Mouse (Mus musculus): ENCODE results near the gene C1qa.

Gene C1qa

DNA sequence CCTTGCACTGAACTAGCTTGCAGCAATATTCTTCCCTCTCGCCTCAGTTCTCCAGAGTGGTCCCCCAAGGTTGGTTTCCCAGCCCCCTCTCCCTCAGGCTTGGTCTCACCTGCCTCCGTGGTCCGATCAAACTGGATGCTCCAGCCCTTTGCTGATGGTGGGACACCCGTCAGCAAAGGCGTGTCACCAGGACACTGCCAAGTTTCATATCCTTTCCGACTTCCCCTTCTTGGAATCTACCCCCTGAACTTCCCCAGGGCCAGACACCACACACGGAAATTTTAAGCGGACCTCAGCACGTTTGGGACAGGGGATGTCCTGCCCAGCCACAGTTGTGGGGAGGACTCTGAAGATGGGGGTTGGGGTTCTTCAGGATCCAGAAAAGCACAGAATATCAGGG, at the start of gene C1qa:
TSS of gene C1qa (minus strand) at position 167 of the 400 bp plus-strand sequence.
- no peak for DNase-seq (ENCODE audit: low spot score in 2 of 2)

DNA sequence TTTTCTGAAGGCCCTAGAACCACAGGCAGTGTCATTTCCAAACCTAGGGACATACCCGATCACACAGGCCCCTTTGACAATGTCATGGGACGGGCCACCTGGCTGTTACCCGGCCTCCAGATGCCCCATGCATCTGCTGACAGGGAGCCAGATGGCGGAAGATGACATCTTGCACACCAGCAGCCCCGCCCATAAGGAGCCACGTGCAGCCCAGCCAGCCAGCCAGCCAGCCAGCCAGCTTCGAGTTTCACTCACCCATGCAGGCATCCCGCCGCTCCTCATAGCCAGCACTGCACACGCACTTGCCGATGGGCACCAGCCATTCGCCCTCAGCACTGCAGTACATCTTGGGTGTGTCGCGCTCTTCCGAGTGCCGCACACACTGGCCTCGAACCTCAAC, 46.8 kb upstream of the C1qa start:
- no peak for DNase-seq (ENCODE audit: low spot score in 2 of 2)

DNA sequence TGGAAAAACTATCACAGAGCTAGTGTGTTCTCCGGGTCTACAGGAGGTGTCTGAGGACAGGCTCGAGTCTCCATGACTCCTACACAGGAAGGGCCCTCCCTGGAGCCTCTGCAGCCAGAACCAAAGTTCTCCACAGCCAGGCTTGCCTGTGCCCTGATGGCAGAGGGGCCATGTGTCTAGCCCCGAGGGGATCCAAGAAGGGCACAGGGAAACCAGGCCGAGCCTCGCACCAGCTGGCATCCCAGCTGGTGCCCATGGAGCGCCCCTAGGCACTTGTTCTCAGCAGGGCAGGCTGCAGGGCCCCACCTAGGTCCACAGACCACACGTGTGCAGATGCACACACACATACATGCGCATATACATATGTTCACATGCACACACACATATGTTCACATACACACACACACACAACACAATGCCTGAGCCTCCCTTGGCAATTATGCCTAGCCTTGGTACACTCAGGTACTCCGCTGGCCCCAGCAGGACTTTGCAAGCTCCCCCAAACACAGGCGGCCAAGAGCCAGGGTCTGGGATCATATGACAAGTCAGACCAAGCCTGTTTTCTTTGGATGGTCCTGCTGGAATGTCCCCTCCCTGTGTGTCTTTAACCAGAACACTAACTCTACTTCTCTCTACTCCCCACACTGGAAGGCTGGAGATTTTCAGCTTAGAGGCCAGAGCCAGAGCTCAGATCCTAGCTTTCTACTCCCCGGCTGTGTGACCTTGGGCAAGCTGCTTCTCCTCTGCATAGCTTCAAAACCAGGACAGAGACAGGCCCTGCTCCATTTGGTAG, 46.2 kb upstream of the C1qa start:
- no peak for DNase-seq (ENCODE audit: low spot score in 2 of 2)

DNA sequence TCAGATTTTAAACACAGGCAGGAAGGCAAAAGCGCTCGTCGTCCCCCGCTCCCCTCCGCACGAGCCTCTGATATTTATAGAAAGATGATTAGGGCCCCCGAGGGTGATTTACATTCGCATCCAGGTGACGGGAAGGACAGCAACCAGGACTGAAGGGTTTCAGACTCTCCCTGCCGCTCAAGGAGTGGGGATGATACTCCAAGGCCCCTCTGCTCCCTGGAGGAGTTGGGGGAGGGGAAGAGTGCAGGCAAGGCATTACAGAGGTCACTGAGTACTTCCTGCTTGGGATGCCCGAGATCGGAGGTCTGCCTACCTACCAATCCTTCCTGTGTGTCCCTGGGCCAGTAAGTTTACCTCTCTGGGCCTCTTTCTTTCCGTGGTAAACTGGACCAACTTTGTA, 44.6 kb upstream of the C1qa start:
- no peak for DNase-seq (ENCODE audit: low spot score in 2 of 2)

DNA sequence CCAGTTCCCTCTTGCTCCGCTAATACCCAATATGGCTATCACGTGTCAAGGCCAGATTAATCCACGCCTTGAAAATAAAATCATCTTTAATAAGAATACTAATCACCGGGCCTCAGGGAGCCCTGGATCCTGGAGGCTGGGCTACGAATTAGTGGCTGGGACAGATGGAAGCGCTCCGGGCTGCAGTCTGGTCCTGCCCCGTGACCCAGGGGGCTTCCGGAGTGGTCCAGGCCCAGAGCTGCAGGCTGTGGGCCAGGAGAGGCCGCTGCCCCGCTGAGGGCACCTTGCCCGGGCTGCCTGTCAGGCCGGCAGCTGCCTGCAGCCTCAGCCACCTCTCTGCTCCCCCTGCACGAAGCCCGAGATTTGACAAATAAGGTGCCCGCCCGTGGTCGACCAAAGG, 44.2 kb upstream of the C1qa start:
- no peak for DNase-seq (ENCODE audit: low spot score in 2 of 2)

DNA sequence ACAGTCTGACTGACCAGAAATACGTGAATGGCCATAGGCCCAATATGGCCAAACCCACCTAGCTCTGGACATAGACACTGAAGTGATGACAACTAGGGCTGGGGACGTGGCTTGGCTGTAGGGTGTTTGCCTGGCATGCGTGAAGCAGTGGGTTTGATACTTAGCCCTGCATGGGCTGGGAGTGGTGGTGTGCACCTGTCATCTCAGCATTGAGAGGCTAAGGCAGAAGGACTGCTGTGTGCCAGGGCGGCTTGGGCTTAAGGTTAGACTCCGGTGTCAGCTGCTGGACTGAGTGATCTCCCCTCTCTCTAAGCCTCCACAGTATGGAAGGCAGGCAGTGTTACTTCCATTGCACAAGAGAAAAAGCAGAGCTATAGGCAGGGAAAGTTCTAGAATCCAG, 39.3 kb upstream of the C1qa start:
- DNase-seq (ENCODE audit: low spot score in 2 of 2): no peak

DNA sequence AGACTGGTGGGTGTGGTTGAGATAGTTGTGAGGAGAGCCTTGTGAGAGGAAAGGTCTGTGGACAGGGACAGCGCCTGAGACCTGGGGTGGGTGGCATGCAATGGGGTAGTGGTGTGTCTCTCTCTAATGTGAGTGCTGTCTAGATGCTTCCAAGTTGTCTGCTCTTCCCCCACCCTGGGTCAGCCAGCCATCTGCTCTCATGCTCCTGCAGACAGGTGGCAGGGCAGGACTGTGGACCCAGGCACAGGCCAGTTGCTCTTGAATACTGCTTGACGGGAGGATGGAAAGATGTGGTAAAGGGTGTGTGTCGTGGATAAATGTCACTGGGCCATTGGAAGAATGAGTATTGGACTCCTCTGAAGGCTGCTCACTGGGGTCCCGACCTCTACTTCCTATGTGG, 38.7 kb upstream of the C1qa start:
- no peak for DNase-seq (ENCODE audit: low spot score in 2 of 2)

DNA sequence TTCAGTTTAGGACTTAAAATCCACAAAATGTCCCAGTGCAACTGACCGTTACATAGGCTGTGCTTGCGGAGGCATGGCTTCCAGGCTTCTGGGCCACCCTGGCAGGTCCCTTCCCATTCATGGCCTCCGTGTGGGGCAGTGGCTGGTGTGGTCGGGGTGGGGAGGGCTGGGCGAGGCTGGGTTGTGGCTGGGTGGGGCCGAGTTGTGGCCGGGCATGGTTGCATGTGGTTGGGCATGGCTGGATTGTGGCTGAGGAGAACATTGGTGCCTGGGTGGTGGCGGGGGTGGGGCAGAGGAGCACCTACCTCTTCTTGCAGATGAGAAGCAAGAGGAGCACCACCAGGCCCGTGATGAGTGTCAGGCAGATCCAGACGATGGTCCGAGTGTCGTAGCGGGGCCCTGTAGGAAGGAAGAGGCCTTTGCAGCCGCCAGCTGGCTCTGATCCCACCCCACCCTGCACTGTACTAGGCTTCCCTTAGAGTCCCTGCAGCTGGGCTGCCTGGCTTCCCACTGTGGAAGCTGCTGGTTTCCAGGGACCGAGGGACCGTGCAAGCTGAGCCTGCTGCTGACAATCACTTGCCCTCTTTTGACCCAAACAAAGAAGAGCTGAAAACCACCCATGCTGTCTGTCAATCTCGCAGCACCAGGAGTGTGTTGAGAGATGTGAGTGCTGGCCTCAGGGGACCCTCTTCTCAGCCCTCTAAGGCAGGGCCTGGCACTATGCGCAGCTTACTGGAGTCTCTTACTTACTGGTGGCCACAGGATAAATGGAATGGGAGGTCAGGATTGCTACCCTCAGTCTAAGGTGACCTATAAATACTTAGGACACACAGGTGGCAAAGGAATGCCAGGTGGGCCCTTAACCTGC, 36.4 kb upstream of the C1qa start:
- DNase-seq (ENCODE audit: low spot score in 2 of 2): no peak

DNA sequence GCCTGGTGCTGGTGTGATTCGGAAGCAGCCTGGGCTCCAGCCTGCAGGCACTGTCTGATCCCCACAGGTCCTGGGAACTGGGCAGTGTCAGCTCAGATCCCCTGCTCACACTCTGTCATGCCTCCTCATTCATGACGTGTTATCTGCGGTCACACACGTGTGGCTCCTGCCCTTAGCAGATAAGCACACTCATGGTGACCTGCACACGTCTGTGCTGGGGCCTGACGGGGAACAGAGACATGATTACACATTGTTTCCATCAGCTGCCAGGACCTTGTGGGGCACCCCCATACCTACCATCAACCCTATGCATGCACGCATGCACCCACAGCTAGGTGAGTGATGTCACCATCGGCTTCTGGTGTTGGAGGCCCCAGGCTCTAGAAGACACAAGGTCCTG, 31.9 kb upstream of the C1qa start:
- DNase-seq (ENCODE audit: low spot score in 2 of 2): peak in 1 of 2 experiments; percentile 31

DNA sequence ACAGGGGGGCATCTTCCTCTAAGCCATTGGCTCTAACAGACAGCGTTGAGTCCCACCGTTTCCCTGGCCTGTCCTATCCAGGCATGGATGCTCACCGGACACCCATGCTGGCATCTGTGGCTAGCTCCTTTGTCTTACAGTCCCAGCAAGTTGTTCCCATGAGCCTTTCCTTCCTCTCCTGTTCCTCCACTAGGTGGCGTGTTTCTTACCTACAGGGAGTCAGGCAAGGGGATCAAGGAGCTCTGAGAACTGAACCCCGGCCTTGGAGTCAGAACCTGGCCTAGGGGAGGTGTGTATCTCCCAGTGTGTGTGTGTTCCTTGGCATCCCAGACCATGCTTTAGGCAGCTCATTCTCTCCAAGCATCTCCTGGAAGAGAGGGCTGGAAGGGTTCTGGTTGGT, 30.3 kb upstream of the C1qa start:
- no peak for DNase-seq (ENCODE audit: low spot score in 2 of 2)

DNA sequence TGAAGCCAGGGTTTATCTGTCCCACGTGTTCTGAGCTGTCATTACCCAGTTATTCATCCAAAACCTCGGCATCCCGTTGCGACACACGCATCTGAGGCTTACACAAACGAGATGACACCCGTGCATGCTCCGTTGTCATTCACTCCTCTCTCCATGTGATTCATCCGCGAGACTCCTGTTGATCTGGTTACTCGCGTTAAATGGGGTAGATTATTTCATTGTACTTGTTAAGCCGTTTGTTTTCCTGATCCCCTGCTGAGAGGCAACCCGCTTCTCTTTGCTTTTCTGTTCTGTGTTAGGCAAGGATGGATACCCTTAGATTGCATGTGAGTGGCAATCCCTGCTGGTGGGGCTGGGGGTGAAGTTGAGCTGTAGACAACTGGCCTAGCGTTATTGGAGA, 27.2 kb upstream of the C1qa start:
- DNase-seq (ENCODE audit: low spot score in 2 of 2): no peak

DNA sequence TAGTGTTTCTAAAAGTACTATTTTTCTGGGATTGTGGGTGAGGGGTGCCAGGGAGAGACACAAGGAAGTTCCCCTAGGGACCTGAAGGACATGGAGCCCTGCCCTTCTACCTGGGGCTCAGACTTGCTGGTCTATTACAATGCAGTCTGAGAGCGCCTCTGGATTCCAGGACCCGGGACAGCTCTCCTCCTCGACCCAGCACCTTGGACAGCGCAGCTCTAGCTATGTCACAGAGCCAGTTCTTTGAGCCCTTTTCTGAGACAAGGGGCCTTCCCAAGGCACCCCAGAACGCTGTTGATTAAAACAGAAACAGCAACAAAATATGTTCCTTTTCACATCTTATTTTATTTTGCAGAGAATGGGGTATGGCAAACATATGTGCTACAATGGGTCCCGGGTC, 25.9 kb upstream of the C1qa start:
- DNase-seq (ENCODE audit: low spot score in 2 of 2): peak; percentile 19 to 66

DNA sequence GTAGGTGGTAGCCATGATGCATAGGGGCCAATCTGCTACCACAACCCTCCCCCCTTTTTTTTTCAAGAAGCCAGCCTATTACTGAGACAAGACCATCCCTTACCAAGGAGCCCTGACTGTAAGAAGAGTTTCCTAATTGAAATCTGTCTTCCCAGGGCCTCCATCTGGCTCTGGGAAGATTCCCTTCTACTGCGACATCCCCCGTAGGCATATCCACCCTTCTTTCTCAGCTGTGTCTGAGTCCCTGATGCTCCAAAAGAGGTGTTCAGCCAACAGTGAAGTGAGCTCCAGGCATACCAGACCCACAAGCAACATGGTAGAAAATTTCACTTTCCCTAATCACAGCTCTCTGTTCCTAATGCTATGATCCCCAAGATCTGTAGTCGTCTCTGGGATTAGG, 20.9 kb upstream of the C1qa start:
- no peak for DNase-seq (ENCODE audit: low spot score in 2 of 2)

DNA sequence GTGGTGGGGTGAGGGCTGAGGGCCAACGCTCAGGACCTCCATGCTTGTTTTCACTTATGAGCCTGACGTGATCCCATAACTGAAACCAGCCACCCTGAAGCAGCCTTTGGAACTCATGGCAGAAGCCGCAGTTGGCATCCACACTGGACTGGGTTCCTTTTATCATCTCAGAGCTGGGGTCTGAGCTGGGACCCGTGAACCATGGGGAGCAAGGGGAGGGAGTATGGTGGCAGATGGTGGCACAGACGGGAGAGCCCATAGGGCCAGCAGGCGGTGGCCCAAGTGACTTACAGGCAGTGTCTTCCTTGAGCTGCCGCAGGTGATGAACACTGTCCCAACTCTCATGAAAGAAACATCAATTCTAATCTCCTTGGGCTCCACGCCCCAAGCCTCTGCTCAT, 20.2 kb upstream of the C1qa start:
- no peak for DNase-seq (ENCODE audit: low spot score in 2 of 2)

DNA sequence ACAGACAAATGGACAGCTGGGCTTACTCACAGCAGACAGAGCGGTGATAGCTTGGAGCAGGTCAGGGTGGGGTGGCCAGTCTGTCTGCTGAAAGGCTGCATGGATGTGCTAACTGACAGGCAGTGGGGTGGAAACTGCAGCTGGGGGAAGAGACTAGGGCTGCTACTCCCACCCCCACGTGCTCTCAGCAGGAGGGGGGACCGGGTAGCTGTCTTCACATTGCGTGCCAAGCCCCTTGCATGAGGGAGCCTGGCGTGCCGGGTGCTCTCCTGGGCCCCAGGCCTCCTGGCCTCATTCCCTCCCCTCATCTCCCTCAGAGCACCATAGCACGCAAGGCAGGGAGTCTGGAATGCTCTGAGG, 18.5 kb upstream of the C1qa start:
- DNase-seq (ENCODE audit: low spot score in 2 of 2): no peak

DNA sequence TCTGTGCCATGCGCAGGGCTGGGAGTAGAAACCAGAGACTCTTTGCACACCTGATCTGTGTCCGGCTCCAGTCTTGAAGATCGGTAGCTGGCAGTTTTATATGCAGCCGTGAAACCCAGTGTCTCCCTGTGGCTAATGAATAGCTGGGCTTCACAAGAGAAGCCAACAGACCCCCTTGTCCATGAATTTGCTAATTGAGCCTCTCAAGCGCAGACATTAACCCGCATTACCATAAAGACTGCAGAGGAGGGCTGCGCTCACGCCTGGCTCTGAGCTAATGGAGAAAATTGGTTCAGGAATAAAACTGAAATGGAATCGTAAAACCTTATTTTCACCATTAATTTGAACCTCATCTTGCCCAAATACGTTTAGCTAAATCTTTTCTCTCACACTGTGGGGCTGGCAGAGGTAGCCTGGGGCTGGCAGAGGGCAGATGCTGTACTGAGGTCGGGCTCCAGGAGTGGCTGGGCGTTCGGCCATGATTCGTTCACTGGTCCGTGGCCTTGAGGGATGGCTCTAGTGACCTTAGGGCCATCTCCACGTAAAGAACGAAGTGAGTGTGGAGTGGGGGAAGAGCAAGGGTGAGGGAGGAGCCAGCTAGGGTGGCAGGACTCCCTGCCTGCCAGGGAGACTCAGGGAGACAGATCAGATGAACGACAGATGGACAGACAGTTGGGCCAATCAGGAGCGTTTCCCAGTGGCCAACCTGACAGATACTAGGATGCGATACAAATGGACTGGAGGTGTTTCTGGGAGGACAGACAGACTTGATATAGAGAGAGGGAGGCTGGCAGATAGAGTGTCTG, 18.0 kb upstream of the C1qa start:
- DNase-seq (ENCODE audit: low spot score in 2 of 2): no peak

DNA sequence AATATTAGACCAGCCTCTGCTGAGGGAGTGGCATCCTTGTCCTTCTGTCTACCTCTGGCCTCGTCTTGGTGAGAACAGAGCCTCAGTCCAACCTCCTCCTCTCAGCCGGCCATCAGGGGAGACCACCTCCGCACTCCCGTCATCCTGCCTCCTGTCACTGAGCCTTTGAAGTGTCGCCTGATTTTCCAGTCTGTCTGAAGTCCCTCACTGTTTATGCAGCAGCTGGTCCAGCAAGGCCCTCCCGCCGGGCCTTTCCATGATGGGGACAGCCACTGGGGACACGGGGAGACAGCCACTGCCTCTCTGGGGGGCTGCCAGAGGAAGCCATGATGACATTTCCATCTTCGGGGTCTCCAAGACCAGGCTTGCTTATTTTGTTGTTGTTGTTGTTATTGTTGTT, 14.2 kb upstream of the C1qa start:
- no peak for DNase-seq (ENCODE audit: low spot score in 2 of 2)

DNA sequence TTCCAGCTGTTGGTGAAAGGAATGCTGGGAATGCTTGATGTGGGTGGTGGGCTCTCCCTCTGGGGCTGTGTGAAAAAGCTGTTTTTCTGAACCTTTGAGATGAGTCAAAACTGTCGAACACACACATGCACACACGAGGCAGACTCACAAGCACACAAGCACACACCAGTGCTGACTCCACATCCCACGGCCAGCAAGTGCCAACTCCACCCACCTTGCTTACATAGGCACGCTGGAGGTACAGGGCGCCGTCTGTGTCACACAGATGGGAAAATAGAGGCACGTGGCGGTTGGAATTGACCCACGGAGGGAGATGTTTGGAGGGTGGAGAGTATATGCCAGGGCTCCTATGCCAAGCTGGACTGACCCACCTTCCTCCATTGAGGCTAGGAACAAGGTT, 13.2 kb upstream of the C1qa start:
- DNase-seq (ENCODE audit: low spot score in 2 of 2): no peak

DNA sequence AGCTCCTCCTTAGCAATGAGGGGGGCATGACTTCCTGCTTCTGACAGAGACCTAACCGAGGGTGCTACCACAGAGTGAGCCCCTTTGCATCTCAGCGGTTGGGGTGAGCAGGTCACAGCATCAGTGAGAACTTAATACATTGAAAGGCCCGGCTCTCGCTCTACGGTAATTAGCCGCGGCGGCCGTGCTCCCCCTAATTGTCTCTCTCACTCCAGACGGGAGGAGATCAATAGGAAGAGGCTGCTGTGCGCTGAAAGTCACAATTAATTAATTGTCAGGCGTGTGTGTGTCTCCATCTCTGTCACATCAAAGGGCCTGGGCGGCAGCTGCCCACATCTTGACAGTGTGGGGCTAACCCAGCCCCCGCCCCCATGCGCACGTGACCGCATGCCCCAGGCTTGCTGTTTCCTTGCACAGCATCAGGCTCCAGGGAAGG, 12.6 kb upstream of the C1qa start:
- DNase-seq (ENCODE audit: low spot score in 2 of 2): no peak

DNA sequence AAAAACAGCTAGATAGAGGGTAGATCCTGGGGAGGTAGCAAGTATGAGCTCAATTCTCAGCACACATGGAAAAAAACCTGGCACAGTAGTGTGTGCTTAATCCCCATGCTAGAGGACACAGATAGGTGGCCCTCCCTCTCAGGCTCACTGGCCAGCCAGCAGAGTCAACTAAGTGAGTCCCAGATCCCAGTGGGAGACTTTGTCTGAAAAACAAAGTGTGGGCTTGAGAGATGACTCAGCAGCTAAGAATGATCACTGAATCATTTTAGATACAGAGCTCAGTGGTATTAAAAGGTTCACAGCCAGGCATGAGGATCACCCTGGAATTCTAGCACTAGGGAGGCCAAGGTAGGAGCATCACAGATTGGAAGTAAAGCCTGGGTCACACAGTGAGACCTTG, 9.2 kb upstream of the C1qa start:
- no peak for DNase-seq (ENCODE audit: low spot score in 2 of 2)

DNA sequence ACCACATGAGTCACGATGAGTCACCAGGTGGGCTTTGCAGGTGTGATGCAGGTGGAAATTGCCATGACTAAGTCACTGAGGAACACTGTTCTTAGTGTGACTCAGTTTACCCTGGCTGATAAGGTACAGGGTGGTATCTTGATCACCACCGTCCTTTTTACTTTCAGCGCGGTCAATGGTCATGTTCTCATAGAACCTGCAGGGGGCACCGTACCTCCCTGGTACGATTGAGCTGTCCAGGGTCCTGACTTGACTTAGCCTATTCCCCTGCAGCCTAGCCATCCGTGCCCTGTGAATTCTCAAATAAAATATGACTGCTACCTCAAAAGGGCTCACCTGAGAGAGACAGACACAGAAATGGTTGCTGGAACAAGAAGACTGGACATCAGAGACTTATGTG, 8.4 kb upstream of the C1qa start:
- peak in 1 of 2 experiments; percentile 56 for DNase-seq (ENCODE audit: low spot score in 2 of 2)

DNA sequence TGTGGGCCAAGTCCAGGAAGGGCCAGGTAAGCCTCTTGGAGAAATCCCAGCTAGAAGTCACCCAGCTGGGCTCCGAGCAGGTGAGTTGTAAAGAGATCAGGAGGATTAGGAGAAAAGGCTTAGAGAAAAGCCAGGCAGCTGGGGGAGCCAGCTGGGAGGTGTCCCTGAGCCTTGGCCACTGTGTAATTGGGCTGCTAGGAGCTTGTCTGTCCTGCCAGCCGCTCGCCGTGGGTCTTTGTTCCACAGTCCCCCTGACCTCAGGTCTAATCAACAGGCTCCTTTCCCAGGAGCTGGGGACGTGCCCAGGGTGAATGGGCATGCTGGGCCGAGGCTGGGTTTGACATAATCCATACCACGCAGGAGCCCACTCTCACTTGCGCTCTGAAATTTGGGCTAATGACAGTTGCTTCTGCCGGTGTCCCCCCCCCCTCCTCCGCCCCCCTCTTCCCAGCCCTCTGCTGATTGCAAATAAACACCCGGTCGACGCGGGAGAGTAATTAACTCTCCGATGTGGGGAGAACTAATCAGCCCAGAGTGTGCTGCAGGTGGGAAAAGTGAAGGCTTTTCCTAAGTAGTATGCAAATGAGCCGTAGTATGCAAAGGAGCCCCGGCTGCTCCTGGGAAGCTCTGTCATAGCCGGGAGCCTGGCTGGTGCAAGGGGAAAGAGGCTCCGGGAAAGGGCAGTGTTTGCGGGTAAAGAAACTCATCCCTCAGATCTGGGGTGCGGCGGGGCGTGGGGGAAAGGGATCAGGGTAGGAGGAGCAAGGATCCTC, 6.3 kb upstream of the C1qa start:
- no peak for DNase-seq (ENCODE audit: low spot score in 2 of 2)
